Mouse (Mus musculus) heart, adult 8-10 months (tissue): ENCODE data around the gene Slc38a2. TPM values are rescaled to one million over a fixed set of nuclear protein-coding genes. Genes with fewer than 3 reads are reported as not detected.
A peak's percentile ranks its signal among the peaks of the same experiment; 100 is the strongest.

Source experiments
- DNase-seq: peaks from one replicate; pipeline ENCODE4 v3.0.0; 2022; ENCODE audit warnings: low spot score
- total RNA-seq, 4 experiments: library from RNA; stranded (reverse); gene quantifications; 2 replicates each; pipeline ENCODE4 v1.2.4; 2022

The Slc38a2 gene
- total RNA-seq, 4 experiments from 2014 or later = 90.5 to 215 (median 150) TPM

DNA sequence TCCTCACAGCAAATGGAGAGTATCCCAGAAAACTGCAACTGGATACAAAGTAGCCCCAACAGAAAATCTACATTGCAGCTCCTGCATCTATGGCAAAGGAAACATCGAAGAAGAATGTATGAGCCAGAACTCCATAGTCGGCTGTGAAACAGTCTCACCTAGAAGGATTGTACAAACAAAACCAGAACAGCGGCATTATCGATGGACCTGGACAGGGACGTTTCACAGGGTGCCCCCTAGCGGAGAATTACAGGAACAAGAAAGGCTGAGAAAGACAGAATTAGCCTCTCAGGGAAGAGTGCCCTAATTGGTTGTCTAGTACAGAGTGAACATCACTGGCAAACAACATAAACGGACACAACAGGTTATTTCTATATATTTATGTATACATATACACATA, 32.9 kb downstream of the Slc38a2 start:
- DNase-seq = peak; percentile 72

DNA sequence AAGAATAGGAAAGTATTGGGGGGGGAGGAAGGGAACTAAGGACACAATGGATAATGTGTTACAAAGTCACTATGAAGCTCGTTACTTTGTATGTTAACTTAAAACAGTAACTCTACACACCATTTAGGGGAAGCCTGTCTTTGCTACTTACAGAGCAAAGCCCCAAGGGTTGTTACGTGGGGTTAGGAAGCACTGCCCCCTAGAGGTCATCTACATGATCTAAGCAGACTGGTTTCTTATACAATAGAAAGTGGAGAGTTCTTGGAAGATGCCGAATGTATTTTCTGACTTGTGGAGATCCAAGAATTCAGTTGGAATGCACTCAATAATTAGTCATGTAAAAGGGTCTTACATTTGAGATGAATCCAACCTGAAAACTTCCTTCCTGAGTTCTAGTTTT, 33.6 kb downstream of the Slc38a2 start:
- DNase-seq = peak; percentile 83

DNA sequence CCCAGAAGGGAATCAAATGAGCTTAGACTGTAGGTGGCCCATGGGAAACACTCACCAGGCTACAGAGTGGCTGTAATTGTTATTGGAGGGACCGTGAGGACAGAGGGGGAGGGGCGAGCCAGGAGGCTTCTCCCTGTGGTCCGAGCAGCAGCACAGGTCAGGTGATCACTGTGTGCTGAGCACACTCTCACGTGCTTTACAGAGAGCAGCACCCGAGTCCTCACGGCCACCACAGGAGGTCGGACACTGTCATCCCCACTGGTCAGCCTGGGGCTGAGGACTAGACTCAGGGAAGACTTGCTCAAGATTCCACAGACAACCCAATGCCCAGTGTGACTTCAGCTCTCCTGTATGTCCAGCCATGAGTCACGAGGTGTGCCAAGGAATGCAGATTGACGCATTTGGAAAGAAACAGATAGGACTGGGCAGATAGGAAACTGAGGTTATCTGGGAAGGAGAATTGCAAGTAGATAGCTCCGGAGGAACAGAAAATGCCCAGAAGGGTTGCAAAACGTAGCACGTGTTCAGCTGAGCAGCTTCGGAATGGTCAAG, 38.9 kb downstream of the Slc38a2 start:
- DNase-seq = no peak

DNA sequence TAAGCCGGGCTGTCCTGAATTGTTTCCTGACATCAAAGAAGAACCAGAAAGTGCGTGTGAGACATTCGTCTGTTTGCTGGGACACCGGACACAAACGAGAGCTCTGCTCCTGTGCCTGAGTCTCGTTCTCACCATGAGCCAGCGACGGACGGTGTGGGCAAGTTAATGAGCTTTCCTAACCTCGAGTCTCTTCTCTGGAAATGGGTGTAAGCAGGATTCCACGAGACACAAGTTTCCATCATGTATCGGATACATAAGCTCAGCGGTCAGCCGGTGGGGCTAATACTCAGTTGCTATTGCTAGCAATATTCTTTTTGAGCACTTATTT, 41.3 kb downstream of the Slc38a2 start:
- DNase-seq = no peak

DNA sequence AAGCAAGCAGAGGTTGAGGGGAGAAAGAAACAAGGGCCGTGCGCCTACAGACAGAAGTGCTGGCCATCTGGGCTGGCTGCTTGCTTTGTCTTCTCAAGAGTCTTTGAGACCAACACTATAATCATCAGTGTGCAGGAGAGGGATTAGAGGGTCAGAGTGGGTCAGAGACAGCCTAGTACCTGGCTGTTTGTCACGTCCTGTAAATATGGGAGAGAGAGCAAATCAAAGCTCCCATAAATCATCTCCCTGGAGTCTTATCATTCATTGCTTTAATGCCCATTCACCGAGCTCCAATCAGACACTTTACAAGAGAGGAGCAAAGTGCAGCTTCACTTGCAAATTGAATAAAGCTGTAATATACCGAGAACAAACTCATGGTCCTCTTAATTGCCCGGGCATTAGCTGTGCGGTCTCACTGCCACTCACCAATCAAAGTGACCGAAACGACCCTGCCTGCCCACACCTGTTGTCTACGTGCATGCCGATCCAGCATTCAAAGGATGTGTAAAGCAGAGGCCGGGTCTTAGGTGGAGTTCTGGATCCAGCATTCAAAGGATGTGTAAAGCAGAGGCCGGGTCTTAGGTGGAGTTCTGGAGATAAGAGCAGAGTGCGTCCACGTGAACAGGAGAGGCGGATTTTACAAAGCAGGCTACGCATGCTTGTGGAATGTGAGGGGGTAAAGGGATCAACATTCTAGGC, 41.8 kb downstream of the Slc38a2 start:
- DNase-seq = no peak

DNA sequence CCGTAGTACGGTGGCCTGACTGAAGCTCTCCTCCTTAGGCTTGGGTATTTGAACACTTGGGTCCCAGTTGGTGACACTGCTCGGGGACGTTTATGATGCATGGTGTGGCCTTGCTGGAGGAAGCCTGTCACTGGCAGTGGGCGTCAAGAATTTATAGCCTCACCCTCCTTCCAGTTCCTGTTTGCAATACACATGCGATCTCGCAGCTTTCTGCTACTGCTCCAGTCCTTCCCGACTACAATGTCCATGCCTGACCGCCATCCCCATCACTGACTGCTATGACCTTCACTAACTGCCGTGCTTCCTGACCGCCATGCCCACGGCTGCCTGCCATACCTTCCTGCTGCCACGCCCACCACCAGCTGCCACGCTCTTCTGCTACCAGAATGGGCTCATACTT, 44.0 kb downstream of the Slc38a2 start:
- DNase-seq = no peak

DNA sequence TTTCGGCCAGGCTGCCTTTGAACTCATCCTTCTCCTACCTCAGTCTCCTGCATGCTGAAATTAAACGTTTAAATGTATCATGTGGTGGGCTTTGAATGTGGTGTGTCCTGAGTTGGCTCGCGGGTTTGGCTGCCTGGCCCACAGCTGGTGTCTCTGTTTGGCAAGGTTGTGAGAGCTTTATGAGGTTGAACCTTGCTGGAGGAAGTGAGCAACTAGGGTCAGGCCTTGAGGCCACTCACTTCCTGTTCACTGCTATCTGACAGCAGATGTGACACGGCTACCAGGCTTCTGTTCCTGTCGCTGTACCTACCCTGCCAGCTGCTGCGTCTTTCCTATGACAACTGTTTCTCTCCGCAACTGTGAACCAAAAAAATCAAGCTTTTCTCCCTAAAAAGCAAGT, 44.8 kb downstream of the Slc38a2 start:
- DNase-seq = no peak

DNA sequence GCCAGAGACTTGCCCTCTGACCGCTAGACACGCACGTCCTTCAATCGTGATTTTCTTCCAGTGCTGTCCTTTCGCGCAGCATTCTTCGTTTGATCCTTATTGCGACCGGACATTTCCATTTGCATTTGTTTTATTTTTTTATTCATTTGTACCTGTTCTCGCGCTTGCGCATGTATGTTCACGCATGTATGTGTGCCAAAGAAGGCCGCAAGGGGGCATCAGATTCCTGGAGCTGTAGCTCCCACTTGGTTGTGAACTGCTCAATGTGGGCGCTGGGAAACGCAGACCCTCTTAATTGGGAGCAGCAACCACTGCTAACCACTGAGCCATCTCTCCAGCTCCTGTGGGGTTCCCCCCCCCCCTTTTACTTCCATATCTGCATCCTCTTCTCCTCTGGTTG, 46.5 kb downstream of the Slc38a2 start:
- no peak for DNase-seq

DNA sequence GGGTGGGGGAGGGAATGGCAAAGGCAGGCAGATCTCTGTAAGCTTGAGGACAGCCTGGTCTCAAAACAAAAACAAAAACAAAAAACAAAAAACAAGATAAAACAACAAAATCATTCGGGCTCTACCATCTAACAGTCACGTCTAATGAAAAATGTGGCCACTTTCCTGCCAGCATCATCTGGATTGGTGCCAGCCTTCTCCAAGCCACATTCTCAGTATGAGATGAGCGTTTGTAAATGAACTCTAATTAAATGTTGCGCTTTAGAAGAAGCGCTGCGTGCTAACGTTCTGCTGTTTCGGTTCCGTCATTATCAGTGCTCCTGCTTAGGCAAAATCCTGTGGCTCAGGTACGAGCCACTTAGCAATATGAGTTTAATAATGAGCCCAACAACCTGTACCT, 47.0 kb downstream of the Slc38a2 start:
- no peak for DNase-seq

DNA sequence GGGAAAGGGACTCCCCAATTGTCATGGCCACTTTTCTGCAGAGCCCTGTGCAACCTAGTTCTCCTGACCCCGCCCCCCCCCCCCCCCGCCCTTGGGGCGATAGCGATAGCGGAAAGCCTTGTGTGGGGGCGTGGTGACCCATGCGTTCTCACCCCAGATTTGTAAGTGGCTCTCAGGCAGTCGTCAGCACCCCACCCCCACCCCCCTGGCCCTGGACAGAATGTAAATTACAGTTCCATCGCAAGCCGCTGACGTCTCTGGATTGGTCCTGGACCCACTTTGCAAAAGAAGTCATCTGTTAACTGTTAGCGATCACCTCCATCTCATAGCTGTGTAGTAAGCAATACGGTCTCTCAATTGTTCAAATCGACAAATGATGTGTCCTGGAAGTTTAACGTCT, 52.2 kb downstream of the Slc38a2 start:
- no peak for DNase-seq

DNA sequence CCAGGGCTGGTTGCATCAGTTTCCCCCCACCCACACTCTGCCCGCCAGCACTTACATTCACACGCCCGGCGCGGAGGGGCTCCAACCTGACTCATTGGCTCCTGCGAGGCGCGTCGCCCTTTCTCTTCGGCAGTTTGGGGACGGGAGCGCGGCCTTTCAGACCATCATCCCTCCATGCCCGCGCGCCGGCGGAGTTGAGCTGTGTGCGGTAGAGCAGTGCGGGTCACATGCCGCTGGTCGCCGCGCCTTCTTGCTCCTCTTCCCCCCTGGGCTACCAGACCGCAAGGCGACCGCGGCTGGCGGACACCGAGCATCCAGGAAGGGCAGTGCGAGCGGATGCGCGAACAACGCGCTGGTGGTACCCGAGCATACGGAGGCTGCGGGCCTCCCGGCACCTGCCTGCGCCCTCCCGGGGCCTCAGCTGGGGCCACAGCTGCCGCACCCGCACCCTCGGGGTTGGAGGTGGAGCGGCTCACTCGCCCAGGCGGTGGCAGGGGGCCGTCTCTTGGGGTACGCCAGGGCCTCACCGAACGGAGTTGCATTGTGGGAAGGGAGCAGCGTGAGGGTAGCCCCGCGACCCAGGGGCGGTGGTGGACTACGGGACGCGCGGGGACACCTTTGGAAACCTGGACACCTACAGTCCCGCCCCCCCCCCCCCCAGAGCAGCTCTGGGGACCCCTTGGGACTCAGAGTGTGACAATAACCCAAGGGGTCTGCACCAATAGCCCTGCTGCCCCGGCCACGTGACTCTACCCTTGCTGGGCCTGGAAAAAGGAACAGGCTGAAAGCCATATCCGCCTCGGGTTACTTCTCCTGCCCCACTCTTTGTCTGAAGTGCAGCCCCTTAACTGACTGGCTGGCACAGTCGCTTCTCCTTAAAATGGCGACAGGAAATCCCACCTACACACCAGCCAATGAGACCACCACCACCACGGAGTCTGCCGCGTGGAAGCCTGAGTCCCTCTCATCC, 56.8 kb downstream of the Slc38a2 start, which contains the start of gene Slc38a1:
Gene Slc38a1 (minus strand): TSS at position 478 of the 970 bp plus-strand sequence.
- no peak for DNase-seq

DNA sequence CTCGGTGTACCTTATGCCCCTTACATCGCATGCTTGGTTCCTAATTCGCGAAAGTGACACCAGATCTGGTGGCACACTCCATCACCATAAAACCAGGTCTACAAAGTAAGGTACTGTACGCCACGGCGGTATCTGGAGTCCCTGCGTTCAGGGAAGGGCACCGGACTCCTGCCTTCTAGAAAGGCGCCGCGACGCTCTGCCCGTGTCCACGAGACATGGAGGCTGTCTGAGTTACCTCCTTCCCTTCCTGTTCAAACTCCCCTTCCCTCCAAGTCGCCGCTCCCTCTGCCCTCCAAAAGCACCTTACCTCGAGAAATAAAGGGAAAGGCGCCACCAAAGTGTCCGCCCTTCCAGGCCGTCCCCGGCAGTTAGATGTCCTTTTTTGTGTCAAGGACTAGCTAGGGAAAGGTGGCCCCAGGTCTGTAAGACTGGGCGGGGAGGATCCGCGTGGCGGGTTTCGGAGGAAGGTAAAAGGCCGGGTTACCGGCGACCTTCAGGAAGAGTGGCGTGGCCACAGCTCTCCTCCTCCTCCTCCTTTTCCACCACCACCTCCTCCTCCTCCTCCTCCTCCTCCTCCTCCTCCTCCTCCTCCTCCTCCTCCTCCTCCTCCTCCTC, 57.6 kb downstream of the Slc38a2 start:
- DNase-seq = no peak

DNA sequence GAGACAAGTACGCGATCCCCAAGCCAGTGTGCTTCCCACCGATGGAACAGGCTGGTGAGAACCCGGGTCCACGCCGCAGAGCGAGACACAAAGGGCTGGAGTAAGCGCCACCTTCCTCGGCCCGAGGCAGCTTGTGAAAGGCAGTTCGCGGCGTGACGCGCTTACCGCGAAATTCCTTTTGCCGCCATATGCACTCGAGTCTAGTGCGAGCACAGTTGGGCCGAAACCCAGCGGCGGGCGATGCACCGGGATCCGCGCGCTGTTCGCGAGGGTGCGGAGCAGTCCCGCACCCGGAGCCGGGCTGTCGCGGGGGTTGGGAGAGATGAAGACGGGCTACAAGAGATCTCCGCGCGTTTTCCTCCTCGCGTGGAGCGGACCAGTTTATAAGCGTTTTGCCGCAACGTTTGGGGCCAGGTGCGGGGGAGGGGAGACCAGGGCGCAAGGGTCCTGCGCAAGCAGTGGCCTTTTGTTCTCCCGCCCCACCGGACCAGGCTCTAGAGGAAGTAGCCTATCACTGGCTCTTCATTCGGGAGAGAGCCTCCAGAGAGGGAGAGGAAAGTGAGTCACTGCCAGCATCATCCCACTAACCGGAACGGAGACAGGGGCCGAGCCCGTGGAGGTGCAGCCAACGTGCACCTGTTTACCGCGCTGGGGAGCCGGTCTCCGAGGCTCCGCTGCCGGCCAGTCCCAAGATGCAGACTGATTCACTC, 58.3 kb downstream of the Slc38a2 start:
- DNase-seq = peak; percentile 27

DNA sequence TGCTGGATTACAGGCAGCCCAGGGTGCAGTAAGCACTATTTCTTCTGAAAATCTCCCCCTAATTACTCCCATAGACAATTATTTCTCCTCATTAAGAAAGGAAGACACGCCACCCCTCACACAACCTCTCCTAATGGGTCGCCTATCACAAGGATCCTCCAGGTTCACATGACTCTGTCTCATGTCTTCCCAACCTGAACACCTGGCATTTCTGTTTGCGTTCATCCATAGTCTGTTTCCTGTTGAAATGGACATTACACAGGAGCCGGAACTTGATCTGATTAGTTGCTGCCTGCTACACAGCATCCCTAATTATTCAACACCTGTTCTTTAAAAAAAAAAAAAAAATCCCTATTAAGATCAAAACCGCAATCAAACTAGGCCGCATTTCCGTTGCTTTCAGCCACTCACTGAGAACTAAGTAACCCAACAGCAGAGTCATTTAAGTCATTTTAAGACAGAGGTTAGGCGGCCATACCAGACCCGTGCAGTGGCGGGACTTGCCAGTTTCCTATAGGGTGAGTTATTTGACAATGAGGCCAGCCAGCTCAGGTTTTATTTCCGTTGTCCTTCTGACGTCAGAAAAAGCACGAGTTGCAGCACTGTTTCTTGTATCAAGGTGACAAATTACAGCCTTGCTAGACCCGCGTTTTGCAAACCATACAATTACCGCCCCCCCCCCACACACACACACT, 59.1 kb downstream of the Slc38a2 start:
- no peak for DNase-seq

DNA sequence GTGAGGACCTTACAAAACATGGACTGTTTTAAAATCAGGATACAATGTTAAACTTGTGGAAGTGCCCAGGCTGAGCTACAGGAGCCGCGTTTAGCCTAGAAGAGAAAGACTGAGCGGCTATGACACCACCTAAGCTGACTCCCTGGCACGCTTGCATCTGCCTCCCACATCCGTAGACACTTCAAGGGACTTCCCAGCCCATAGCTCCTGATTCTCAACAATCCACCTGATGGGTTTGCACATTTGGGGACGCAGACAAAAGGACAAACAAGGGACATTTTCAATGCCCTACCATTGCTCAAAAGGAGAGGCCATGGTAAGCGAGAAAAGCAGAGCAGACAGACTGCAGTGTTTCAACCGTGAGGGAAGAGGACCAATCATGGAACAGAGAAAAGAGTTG, 59.9 kb downstream of the Slc38a2 start:
- DNase-seq = no peak

DNA sequence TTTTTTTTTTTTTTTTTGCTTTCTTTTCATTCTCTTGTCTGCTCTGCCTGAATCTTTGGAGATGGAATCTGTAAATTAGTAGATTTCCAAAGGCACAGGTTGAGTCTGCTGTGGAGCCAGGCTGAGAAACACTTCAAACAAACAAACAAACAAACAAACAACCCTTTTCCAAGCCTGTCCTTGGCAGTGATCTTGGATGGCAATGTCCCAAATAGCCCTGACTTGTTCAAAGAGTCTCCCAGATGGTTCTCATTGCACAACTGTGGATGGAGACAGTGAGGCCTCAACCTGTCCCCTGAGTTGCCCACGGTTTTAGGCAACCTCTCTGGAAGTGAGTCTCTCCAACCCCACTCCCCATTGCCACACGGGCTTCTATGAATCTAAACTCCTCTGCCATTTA, 60.9 kb downstream of the Slc38a2 start:
- no peak for DNase-seq

DNA sequence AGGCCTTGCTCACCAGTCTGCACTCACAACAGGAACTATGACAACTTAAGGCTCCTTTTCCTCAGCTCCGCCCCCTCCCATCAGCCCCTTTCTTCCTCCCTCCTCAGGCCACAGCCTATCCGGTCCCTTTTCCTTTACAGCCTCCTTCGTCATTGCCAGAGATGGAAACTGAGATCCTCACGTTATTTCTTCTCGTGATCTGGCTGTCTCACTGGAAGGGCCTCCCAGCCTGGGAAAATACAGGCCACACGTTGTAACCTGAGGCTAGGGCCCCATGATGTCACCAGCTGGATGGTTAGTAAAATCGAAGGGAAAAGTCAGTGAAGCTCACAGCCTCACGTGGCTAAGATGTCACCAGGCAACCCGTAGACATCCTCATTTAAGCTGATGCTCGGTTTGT, 61.4 kb downstream of the Slc38a2 start:
- DNase-seq = no peak
